Mouse (Mus musculus) monocyte, adult 5-6 weeks (primary cell): ENCODE measurements around the gene Gdap1l1. TPM values are rescaled to one million over a fixed set of nuclear protein-coding genes. Genes with fewer than 3 reads are reported as not detected.

Source experiments
- ATAC-seq: fragments of 153-309, 156-312 bp; replicated peaks from 2 replicates; pipeline ENCODE4 v1.8.0; 2017; ENCODE audit warnings: mild to moderate bottlenecking; ENCODE audit not compliant: low TSS enrichment, insufficient number of reproducible peaks, severe bottlenecking, poor library complexity, low FRiP score
- total RNA-seq: library from RNA; stranded (forward); fragments of 200-1000, 200-491, 200-594 nt; gene quantifications from 3 replicates; pipeline ENCODE4 v1.2.3, GENCODE M21; 2017

Gene Gdap1l1
- total RNA-seq, 1 experiment from 2014 or later: not detected

DNA sequence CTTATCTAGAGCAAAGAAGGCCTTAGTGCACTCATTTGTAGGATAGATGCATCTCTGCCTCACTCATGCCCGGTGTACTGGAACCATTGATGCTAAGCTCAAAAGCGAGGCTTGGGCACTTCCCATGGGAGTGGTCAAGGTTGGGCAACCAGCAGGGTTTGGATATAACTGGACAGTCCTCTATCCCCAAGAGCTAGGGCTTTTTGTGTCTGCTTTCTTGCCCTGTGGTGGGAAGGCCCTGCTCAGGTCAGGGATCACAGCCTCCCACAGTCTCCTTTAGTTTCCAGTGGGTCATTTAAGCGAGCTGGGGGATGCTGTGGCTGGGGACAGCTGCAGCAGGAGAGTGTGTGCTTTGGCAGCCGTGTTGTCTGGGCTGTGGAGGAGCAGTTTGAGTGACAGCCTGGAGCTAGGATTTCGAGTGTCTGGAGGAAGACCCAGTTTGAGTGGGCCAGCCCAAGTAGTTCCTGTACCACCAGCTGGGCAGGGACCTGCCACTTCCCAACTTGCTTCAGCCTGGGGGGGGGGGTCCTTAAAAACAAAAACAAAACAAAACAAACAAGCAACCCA lies 51.5 kb downstream of the Gdap1l1 start:
- ATAC-seq: no peak

DNA sequence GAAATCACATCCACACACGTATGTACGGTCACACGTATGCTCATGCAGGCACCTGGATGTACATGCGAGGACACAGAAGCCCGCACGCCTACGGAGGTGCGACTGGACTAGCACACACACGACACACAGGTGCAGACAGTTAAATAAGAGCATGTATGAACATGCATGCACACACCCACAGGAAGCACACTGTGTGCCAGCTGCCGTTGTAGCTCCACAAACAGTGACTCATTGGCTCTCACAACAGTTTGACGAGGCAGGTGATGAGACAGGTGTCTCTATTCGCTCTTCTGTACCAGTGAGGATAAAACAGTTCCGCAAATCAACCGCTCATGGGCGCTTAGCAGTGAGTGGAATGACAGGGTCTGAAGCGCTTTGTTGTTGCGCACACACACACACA lies 52.4 kb downstream of the Gdap1l1 start:
- ATAC-seq: no peak

DNA sequence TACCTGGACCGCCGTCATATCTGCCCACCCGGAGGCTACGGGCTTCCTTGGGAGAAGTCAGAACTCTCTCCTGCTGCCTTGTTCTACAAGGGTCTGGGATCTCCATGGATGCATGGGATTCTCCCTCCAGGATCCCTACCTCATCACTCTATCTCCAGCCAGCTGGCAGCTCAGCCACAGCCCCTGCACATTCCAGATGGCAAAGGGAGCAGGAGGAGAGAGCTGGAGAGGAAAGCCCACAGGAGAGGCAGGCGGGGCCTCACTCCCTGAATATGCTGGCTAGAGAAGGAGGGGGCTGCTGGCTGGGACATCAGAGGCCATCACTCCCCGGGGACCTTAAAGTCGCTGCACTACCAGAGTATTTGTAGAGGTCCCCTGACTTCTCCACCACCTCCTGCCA lies 53.1 kb downstream of the Gdap1l1 start:
- ATAC-seq: no peak

DNA sequence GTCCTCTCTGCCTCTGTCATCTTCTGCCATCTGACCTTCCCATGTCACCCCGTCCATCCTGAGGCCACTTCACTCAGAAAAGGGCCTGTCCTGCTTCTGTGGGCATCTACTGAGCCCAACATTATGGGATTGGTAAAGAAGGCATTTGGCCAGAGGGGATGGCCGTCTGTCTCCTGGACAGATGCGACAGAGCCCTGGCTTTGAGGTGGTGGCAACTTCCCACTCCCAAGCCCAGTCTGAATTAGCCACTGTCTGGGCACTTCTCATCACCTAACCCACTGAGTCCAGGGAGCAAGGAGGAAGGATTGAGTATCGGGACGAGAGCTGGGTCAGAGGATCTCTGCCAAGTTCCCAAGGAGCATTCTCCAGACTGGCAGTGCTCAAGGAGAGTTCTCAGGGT lies 53.7 kb downstream of the Gdap1l1 start, which contains the start of gene R3hdml:
Gene R3hdml (plus strand): TSS at position 301 of the 400 bp plus-strand sequence.
- ATAC-seq: no peak

DNA sequence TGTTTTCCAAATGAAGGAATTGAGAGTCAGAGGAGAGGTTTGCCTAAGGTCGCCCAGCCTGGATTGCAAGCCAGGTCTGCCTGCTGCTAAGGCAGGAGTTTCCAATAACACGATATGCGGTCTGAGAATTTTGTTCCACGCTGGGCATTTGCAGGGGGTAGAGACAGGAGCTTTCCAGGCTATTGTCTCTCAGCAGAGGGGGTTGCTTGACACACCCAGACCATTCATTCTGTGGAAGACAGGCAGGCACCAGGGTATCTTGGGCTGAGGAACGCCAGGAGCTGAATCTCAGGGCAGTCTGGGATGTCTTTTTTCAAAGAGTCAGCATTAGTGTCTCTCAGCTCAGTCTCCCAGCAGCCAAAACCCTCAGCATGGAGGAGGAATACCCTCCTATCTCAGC lies 54.8 kb downstream of the Gdap1l1 start:
- ATAC-seq: no peak

- ATAC-seq: no peak
These were observed 55.7 kb downstream of the Gdap1l1 start for GRCm38 (mm10) chr2:163493976-163494375.

GRCm38 (mm10) chr2:163494456-163494855 lies 56.2 kb downstream of the Gdap1l1 start:
- ATAC-seq: no peak

DNA sequence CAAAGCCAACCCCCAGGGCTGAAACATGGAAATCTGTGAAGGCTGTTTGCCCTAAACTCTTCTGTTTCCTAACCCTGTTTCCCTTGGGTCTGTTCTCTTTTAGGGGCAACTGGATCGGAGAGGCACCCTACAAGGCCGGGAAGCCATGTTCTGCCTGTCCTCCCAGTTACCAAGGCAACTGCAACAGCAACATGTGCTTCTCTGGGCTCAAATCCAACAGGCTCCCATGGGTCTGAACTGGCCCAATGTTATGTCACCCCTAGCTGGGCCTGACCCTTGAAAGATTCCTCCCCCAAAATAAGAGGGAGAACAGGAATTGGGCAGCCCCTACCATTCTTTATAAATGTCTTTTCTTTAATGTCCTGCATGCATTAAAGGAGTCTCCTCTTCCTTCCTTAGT lies 63.9 kb downstream of the Gdap1l1 start:
- ATAC-seq: no peak

DNA sequence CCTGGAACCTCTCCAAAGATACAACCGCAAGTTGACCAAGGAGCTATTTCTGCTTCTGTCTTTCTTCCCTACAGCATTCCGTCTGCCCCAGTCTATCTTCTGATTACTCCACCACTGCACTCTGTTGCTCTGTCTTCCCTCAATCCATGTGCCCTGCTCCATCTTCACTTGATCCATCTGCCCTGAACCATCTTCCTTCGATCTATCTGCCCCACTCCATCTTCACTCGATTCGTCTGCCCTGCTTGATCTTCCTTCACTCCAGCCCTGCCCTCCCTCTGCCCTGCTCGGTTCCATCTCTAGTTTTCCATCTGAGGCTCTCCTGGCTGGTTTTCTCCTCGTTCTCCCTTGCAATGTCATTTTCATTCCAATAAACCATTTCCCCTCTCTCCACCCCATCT lies 64.9 kb downstream of the Gdap1l1 start:
- no peak for ATAC-seq

Other genes starting within 250 kb of the Gdap1l1 start
- not detected in 3 replicates for gene Tox2, start 235.4 kb upstream of the Gdap1l1 start, total RNA-seq
- not detected in 3 replicates for gene Jph2, start 40.5 kb upstream of the Gdap1l1 start, total RNA-seq
- 88.1 to 169 TPM (median 163 TPM) in 3 replicates for gene Oser1, start 13.8 kb upstream of the Gdap1l1 start, total RNA-seq
- gene Fitm2, start 34.2 kb downstream of the Gdap1l1 start, total RNA-seq: 2.2 to 3.4 TPM (median 3.2 TPM) in 3 replicates
- gene R3hdml, start 53.8 kb downstream of the Gdap1l1 start, total RNA-seq: not detected in 3 replicates
- gene Hnf4a, start 68.3 kb downstream of the Gdap1l1 start, total RNA-seq: not detected in 3 replicates
- 23.3 to 53.6 TPM (median 28.7 TPM) in 3 replicates for gene Ttpal, start 163.8 kb downstream of the Gdap1l1 start, total RNA-seq
- gene Serinc3, start 206.7 kb downstream of the Gdap1l1 start, total RNA-seq: 811 to 879 TPM (median 868 TPM) in 3 replicates
- gene Pkig, start 219.9 kb downstream of the Gdap1l1 start, total RNA-seq: 35.5 to 40.2 TPM (median 39.7 TPM) in 3 replicates